ENCODE assay signal across 17 mouse cellular contexts in the genomic region with DNA sequence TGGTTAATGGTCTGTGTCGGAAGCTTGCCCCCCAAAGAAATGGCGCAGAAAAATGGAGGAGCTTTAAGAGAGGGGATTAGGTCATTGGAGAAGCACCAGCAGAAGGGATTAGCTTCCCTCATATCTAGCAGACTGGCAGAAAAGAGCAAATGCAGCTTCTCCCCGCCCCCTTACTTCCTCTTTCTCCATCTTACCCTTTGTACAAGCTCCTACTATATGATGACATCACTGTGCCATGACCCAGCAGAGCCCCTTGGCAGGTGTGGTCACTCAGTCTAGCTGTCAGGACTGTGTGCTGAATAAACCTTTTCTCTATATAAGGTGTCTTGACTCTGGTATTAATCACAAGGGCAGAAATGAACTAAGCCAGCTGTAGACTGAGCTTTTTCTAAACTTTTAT. TPM values are rescaled to one million over a fixed set of nuclear protein-coding genes. Genes with fewer than 3 reads are reported as not detected.
DNase-seq lines count a peak whose midpoint lies in the region; ATAC-seq lines count a peak whose summit lies in the region.
"Had no signal": no experiment of that assay in that cellular context is flagged by ENCODE, and none has a peak within 500 bp of the region (broad histone marks: within the 10 kb centered on the region; RNA-seq: fewer than 3 reads in every experiment).

No protein-coding gene starts in this region.

- no peak overlapping the region for H3K4me3 ChIP-seq in limb, embryonic 13.5 days
- H3K4me3 ChIP-seq in limb, embryonic 10.5 days = no peak overlapping the region
- no peak overlapping the region for H3K4me3 ChIP-seq in intestine, embryonic 16.5 days (ENCODE audit: low read length)
- H3K4me3 ChIP-seq in stomach, embryonic 16.5 days (replicated peaks; ENCODE audit: low read length) = no peak overlapping the region
- no peak overlapping the region for H3K4me3 ChIP-seq in forebrain, embryonic 12.5 days (replicated peaks)
- H3K4me3 ChIP-seq: heart, adult 2 months; layer of hippocampus, adult 2 months; liver, embryonic 13.5 days; neural tube, embryonic 12.5 days had no signal

- 0 out of 2 replicates have a peak, but pooled peaks cover 2% of the 10 kb centered on the region for H3K4me1 ChIP-seq in limb, embryonic 13.5 days
- H3K4me1 ChIP-seq in limb, embryonic 10.5 days = no peaks in the 10 kb centered on the region
- no peaks in the 10 kb centered on the region for H3K4me1 ChIP-seq in intestine, embryonic 16.5 days (ENCODE audit: control insufficient read depth, insufficient read depth, low read length)
- no peaks in the 10 kb centered on the region for H3K4me1 ChIP-seq in stomach, embryonic 16.5 days (ENCODE audit: control insufficient read depth, insufficient read depth, low read length)
- H3K4me1 ChIP-seq in forebrain, embryonic 12.5 days = no peaks in the 10 kb centered on the region
- H3K4me1 ChIP-seq: liver, embryonic 13.5 days; neural tube, embryonic 12.5 days had no signal

- no peak for DNase-seq in limb, embryonic 10.5 days (ENCODE audit: low spot score)
- peak; percentile 63 for DNase-seq in MEL-GATA-1-ER (ENCODE audit: extremely low read depth, low read depth)
- no peak for DNase-seq in kidney, adult 18-20 months
- DNase-seq: adrenal gland, postnatal 25 days; heart, adult 2 months; liver, embryonic 13.5 days; lung, postnatal 4 days; retina, postnatal 1 day; thymus, adult 18-20 months had no signal

- no peak for ATAC-seq in limb, embryonic 13.5 days (ENCODE audit: low FRiP score, low read depth)
- ATAC-seq in intestine, embryonic 16.5 days = peak; percentile 49; the same call in 1 of the 2 replicates
- peak; percentile 76; the same call in 1 of the 2 replicates for ATAC-seq in stomach, embryonic 16.5 days (ENCODE audit: insufficient read depth, low FRiP score)
- ATAC-seq in forebrain, embryonic 12.5 days (ENCODE audit: low FRiP score) = no peak
- ATAC-seq: forebrain, embryonic 14.5 days; midbrain, embryonic 16.5 days had no signal

- peak overlapping the region; percentile 3; the same call in 1 of the 2 replicates for H3K27ac ChIP-seq in limb, embryonic 13.5 days
- H3K27ac ChIP-seq in limb, embryonic 10.5 days = no peak overlapping the region
- H3K27ac ChIP-seq in intestine, embryonic 16.5 days (ENCODE audit: low read length) = no peak overlapping the region
- H3K27ac ChIP-seq in stomach, embryonic 16.5 days (ENCODE audit: low read length) = peak overlapping the region; percentile 19
- no peak overlapping the region for H3K27ac ChIP-seq in forebrain, embryonic 12.5 days
- H3K27ac ChIP-seq: heart, adult 2 months; layer of hippocampus, adult 2 months; liver, embryonic 13.5 days; neural tube, embryonic 12.5 days had no signal

- H3K4me2 ChIP-seq in limb, embryonic 13.5 days (replicated peaks) = no peak overlapping the region
- H3K4me2 ChIP-seq in intestine, embryonic 16.5 days (ENCODE audit: low read depth, low read length) = no peak overlapping the region
- no peak overlapping the region for H3K4me2 ChIP-seq in stomach, embryonic 16.5 days (ENCODE audit: low read depth, low read length)
- no peak overlapping the region for H3K4me2 ChIP-seq in forebrain, embryonic 12.5 days
- H3K4me2 ChIP-seq: liver, embryonic 13.5 days; neural tube, embryonic 12.5 days had no signal

- H3K9ac ChIP-seq in limb, embryonic 13.5 days = no peak overlapping the region
- no peak overlapping the region for H3K9ac ChIP-seq in intestine, embryonic 16.5 days (ENCODE audit: low read depth, low read length)
- no peak overlapping the region for H3K9ac ChIP-seq in stomach, embryonic 16.5 days (ENCODE audit: low read length)
- H3K9ac ChIP-seq in forebrain, embryonic 12.5 days = no peak overlapping the region
- H3K9ac ChIP-seq: liver, embryonic 13.5 days; neural tube, embryonic 12.5 days had no signal

- no peaks in the 10 kb centered on the region for H3K9me3 ChIP-seq in limb, embryonic 13.5 days
- no peaks in the 10 kb centered on the region for H3K9me3 ChIP-seq in limb, embryonic 10.5 days (replicated peaks)
- no peaks in the 10 kb centered on the region for H3K9me3 ChIP-seq in intestine, embryonic 16.5 days (ENCODE audit: control insufficient read depth, low read length)
- no peaks in the 10 kb centered on the region for H3K9me3 ChIP-seq in stomach, embryonic 16.5 days (replicated peaks; ENCODE audit: control insufficient read depth, low read length)
- H3K9me3 ChIP-seq in forebrain, embryonic 12.5 days = no peaks in the 10 kb centered on the region
- H3K9me3 ChIP-seq: liver, embryonic 13.5 days; neural tube, embryonic 12.5 days had no signal

- H3K36me3 ChIP-seq in limb, embryonic 13.5 days = no peaks in the 10 kb centered on the region
- no peaks in the 10 kb centered on the region for H3K36me3 ChIP-seq in limb, embryonic 10.5 days
- no peaks in the 10 kb centered on the region for H3K36me3 ChIP-seq in intestine, embryonic 16.5 days (ENCODE audit: control insufficient read depth, insufficient read depth, low read length)
- H3K36me3 ChIP-seq in stomach, embryonic 16.5 days (ENCODE audit: control insufficient read depth, insufficient read depth, low read length) = no peaks in the 10 kb centered on the region
- H3K36me3 ChIP-seq in forebrain, embryonic 12.5 days (replicated peaks) = no peaks in the 10 kb centered on the region
- H3K36me3 ChIP-seq: liver, embryonic 13.5 days; neural tube, embryonic 12.5 days had no signal

- 80% methylated on average over 3 of the region's 3 CpGs for whole genome bisulfite sequencing in limb, embryonic 13.5 days
- 97% methylated on average over 3 of the region's 3 CpGs for WGBS in limb, embryonic 10.5 days
- 89% methylated on average over 3 of the region's 3 CpGs for WGBS in intestine, embryonic 16.5 days
- WGBS in stomach, embryonic 16.5 days = 61% methylated on average over 3 of the region's 3 CpGs
- 81% methylated on average over 3 of the region's 3 CpGs for WGBS in forebrain, embryonic 12.5 days

- H3K27me3 ChIP-seq in limb, embryonic 13.5 days = no peaks in the 10 kb centered on the region
- H3K27me3 ChIP-seq in limb, embryonic 10.5 days (ENCODE audit: low read depth, poor library complexity, severe bottlenecking) = no peaks in the 10 kb centered on the region
- no peaks in the 10 kb centered on the region for H3K27me3 ChIP-seq in intestine, embryonic 16.5 days (replicated peaks; ENCODE audit: control insufficient read depth, insufficient read depth, low read length)
- H3K27me3 ChIP-seq in stomach, embryonic 16.5 days (ENCODE audit: control insufficient read depth, insufficient read depth, low read length) = no peaks in the 10 kb centered on the region
- H3K27me3 ChIP-seq in forebrain, embryonic 12.5 days = no peaks in the 10 kb centered on the region
- H3K27me3 ChIP-seq: liver, embryonic 13.5 days; neural tube, embryonic 12.5 days had no signal

RNA-seq across cellular contexts. Expression of a gene that starts 10.5 kb away (rescaled TPM):
- polyA plus RNA-seq in limb, embryonic 13.5 days (2015; fragmentation: Nextera tagmentation; extraction: Ambion mirVana) = 101 TPM in 2 replicates
- polyA plus RNA-seq in limb, embryonic 10.5 days (2016; fragmentation: Nextera tagmentation; extraction: Ambion mirVana) = 90.6 and 92.5 TPM in 2 replicates
- polyA plus RNA-seq in intestine, embryonic 16.5 days (2015; fragmentation: Nextera tagmentation; extraction: Ambion mirVana) = 80.1 and 82.6 TPM in 2 replicates
- polyA plus RNA-seq in stomach, embryonic 16.5 days (2015; fragmentation: Nextera tagmentation; extraction: Ambion mirVana) = 79.8 and 94.1 TPM in 2 replicates
- polyA plus RNA-seq in forebrain, embryonic 12.5 days (2016; fragmentation: Nextera tagmentation; extraction: Ambion mirVana) = 91.2 and 91.3 TPM in 2 replicates

RNA-seq across cellular contexts. Expression of a gene that starts 58.6 kb away (rescaled TPM):
- polyA plus RNA-seq in limb, embryonic 13.5 days (2015; fragmentation: Nextera tagmentation; extraction: Ambion mirVana) = 19.5 and 20.2 TPM in 2 replicates
- 27.5 and 35.9 TPM in 2 replicates for polyA plus RNA-seq in limb, embryonic 10.5 days (2016; fragmentation: Nextera tagmentation; extraction: Ambion mirVana)
- 14.7 and 18.0 TPM in 2 replicates for polyA plus RNA-seq in intestine, embryonic 16.5 days (2015; fragmentation: Nextera tagmentation; extraction: Ambion mirVana)
- polyA plus RNA-seq in stomach, embryonic 16.5 days (2015; fragmentation: Nextera tagmentation; extraction: Ambion mirVana) = 24.2 and 31.3 TPM in 2 replicates
- polyA plus RNA-seq in forebrain, embryonic 12.5 days (2016; fragmentation: Nextera tagmentation; extraction: Ambion mirVana) = 16.4 and 21.5 TPM in 2 replicates

Comparison
In these comparisons a context has a peak if more than half of its experiments do, and no peak if none do; other contexts are left out.
1. H3K27ac ChIP-seq: peak in limb, embryonic 13.5 days (single experiment) and stomach, embryonic 16.5 days (single experiment); none in limb, embryonic 10.5 days (single experiment), intestine, embryonic 16.5 days (single experiment) and forebrain, embryonic 12.5 days (single experiment).
2. ATAC-seq: peak in intestine, embryonic 16.5 days (single experiment) and stomach, embryonic 16.5 days (single experiment); none in limb, embryonic 13.5 days (single experiment) and forebrain, embryonic 12.5 days (single experiment).